Mouse (Mus musculus) layer of hippocampus, postnatal 25 days (tissue): ENCODE results near the gene Nrip1. TPM values are rescaled to one million over a fixed set of nuclear protein-coding genes. Genes with fewer than 3 reads are reported as not detected.

ENCODE experiments used
- DNase-seq, 2 experiments: peaks; one replicate each; pipeline ENCODE4 v3.0.0; 2022; ENCODE audit warnings: mixed read lengths in 2 of 2, low spot score in 1 of 2; ENCODE audit errors: extremely low spot score in 1 of 2
- total RNA-seq, 2 experiments: library from RNA; stranded (reverse); gene quantifications; 2 replicates each; pipeline ENCODE4 v1.2.3; 2021

Gene Nrip1
- total RNA-seq, 2 experiments from 2014 or later, result 61.2 to 63.5 TPM

GRCm38 (mm10) chr16:76292656-76293055 is 81.0 kb downstream of the Nrip1 start:
- DNase-seq, result no peak

- no peak for DNase-seq
These were observed 82.3 kb downstream of the Nrip1 start for GRCm38 (mm10) chr16:76291366-76291765.

- no peak for DNase-seq
These were observed 84.1 kb downstream of the Nrip1 start for GRCm38 (mm10) chr16:76289495-76289894.

DNA sequence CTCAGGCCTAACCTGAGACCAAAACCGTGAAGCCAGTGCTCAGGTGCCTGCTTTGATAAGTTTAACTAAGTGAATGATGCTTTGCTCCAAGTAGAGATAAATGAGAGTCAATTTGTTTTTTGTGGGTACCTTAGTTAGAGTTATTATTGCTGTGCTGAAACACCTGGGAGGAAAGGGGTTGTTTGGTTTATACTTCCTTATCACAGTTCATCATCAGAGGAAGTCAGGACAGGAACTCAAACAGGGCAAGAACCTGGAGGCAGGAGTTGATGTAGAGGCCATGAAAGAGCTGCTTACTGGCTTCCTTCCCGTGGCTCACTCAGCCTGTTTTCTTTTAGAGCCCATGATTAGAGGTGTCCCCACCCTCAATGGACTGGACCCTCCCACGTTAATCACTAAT is 89.8 kb downstream of the Nrip1 start:
- DNase-seq, result no peak

GRCm38 (mm10) chr16:76281850-76282249 is 91.8 kb downstream of the Nrip1 start:
- DNase-seq, result no peak

GRCm38 (mm10) chr16:76280365-76280764 is 93.3 kb downstream of the Nrip1 start:
- no peak for DNase-seq

DNA sequence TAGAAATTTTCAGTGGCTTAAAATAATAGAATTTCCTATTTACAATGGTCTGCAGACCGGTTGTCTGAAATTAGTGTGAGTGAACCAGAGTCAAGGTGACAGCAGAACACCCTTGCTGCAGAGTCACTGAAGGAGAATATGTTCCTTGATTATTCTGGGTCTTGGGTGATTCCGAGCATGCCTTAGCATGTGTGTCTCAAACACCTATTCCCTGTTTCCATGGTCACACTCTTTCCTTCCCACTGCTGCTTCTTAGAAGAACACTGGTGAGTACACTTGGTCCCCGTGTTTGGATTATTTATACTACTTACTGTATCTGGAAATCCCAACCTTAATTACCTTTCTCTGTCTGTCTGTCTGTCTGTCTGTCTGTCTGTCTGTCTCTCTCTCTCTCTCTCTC is 97.4 kb downstream of the Nrip1 start:
- DNase-seq, result no peak

DNA sequence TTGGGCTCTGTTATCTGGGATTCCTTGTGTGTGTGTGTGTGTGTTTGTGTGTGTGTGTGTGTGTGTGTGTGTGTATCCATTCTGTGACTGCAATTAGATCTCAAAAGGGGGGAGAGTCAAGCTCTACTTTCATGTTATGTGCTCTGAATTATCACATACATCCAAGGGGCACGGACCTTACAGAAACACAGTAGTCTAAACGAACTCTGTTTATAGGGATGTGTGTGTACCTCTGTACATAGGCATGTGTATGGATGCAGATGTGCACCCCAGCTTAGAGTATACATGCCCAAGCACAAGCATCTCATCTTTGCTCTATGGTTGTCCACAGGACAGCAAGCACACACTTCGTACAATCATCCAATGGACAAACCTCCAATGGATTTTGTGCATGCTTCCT is 98.0 kb downstream of the Nrip1 start:
- no peak for DNase-seq

DNA sequence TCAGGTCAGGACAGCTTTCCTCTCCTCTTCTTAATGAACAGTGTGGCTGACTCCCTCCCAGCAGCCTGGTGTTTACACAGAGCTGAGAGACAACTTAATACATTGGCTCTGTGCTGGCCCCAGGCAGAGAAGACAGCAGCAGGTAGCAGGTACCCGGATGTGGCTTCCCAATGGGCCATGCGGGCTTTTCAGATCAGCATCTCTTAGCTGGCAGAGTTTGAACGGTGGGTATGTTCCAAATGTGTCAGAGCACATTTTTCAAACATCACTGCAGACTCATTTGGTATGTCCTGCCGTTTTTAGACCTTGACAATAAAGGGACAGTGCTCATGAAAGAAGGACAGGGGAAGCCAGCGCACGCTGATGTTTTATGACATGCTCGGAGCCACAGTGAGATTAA is 98.5 kb downstream of the Nrip1 start:
- DNase-seq, result no peak

GRCm38 (mm10) chr16:76266635-76267268 is 106.9 kb downstream of the Nrip1 start:
- no peak for DNase-seq

GRCm38 (mm10) chr16:76265874-76266273 is 107.8 kb downstream of the Nrip1 start:
- no peak for DNase-seq

- no peak for DNase-seq
These were observed 108.3 kb downstream of the Nrip1 start for GRCm38 (mm10) chr16:76265301-76265700.

- DNase-seq, result no peak
These were observed 110.2 kb downstream of the Nrip1 start for GRCm38 (mm10) chr16:76263393-76263792.

DNA sequence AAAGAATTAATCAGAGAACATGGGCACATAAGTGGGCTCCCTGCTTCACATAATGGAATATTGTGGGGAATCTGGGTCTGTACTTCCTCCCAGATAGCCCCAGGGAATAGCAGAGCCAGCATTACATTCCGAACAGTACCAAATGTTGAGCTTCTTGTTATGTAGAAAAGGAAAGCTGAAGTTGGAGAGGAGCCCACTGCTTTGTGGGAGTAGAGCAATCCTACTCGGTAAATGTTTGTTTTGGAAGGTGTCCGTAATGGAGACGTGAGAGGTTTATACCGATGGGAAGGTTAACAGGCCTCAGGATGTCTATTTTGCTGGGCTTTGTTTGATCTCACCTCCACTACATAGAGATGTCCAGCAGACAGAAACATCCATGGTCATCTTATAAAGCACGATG is 113.3 kb downstream of the Nrip1 start:
- no peak for DNase-seq

- no peak for DNase-seq
These were observed 121.8 kb downstream of the Nrip1 start for GRCm38 (mm10) chr16:76251826-76252225.

DNA sequence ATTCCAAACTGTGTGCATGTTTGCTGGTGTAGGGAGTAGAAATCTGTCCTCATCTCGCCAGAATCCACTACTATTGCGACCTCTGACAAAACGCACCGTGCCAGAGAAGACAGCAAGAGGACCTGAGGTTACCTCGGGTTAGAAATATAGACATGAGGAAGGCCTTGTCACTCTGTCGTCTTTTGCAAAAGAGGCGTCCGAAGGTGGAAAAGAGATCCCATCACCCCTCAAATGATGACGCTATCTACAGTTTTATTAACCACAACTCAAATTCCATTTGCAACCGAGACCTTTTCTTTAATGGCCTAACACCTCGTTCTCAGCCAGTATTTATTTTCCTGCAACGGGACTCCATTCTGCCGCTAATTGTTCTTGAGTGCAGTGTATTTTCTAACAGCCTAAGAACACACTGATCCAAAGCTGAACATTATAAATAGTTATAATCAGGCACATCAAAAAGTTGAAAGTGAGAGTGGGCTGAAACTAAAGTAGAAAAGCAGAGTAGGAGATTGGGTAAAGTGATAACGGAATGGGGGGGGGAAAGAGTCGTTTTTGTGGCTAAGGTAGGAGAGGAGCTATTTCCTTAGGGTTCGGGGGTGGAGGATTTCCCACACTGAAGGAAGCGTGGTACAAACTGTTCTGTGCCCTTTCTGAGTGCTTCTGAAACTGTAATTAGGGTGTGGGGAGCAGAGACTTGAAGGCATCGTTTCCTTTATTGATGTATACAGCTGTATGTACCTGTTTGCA is 124.1 kb downstream of the Nrip1 start:
- DNase-seq, result no peak

DNA sequence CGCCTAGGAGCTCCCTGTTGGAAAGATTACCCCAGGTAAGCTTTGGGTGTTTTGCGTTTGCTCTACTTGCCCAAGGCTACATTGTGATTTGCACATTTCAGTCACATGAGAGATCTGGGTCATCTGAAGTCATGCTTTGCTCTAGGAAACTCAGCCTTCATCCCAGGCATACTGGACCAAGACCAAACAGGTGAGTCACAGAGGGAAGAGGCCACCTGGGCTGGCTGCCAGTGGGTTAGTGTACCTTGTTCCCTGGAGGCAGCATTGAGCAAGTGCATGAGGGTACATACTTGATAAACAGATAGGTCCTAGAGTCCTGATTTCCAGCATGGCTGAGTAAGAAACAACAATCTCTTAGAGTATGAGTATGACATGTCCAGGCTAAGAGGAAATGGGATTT is 130.8 kb downstream of the Nrip1 start:
- no peak for DNase-seq

- no peak for DNase-seq
These were observed 132.4 kb downstream of the Nrip1 start for GRCm38 (mm10) chr16:76241266-76241665.

DNA sequence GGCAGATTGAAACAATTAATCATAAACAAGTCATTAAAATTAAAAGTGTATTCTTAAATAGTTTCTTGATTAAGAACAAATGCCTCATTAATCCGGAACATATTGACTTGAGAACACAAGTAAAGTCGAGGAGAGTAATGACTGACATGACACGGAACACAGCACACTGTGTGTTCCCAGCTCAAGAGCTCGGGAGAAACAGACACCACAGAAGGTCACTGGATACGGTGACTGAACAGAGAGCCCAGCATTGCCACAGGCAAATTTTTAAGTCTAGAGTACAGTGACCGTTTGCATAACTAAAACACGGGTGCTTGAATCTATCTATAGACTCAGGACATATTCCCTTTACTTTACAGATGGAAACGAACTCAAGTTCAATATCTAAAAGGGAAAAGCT is 134.3 kb downstream of the Nrip1 start:
- DNase-seq, result no peak

DNA sequence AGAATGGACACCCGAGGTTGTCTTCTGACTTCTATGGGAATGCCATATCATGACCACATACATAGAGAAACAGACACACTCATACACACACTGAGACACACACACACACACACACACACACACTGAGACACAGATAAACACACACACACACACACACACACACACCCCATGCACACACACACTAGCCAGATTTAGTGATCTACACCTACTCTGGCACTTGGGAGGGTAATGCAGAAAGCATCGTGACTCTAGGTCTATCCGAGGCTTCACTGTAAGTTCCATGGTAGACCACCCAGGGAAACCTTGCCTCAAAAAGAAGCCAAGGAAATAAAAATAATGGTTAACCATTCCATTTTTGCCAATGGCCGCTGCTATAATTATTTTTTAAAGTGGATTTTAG is 134.8 kb downstream of the Nrip1 start:
- no peak for DNase-seq
